Mouse (Mus musculus) cerebellum, postnatal 4 days (tissue): ENCODE results near the gene Txnip.

Experiments used
- DNase-seq, 2 experiments: peaks; one replicate each; pipeline ENCODE4 v3.0.0; 2022; ENCODE audit warnings: low spot score in 2 of 2, mixed read lengths in 1 of 2

Txnip gene

DNA sequence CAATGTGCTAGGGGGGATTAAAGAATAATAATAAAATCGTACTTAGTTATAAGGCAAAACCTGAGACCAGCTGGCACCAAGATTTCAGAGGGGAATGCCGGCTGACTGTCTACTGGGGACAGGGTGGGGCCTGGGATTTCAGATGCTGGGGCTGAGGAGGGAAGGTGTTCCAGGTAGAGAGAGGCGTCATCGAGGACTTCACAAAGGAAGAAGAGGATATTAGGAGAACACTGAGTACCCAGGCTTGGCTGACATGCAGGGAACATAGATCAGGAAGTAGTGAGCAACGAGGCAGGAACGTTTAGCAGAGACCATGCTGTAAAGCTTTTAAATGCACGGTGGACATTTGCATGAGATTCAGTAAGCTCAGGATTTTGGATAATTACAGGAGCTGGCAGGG, 5.9 kb upstream of the Txnip start:
- DNase-seq, result no peak

- DNase-seq, result no peak
These were observed 4.2 kb upstream of the Txnip start for GRCm38 (mm10) chr3:96553601-96554000.

- no peak for DNase-seq
These were observed 3.5 kb upstream of the Txnip start for GRCm38 (mm10) chr3:96554251-96554650.

- DNase-seq, result peak in 1 of 2 experiments; percentile 62
These were observed 2.6 kb upstream of the Txnip start for GRCm38 (mm10) chr3:96555041-96555596.

- DNase-seq, result no peak
These were observed 1.6 kb upstream of the Txnip start for GRCm38 (mm10) chr3:96555999-96556614.

- no peak for DNase-seq
These were observed 814 bp upstream of the Txnip start for GRCm38 (mm10) chr3:96556651-96557635.

GRCm38 (mm10) chr3:96558159-96558558, 402 bp downstream of the Txnip start:
- no peak for DNase-seq

DNA sequence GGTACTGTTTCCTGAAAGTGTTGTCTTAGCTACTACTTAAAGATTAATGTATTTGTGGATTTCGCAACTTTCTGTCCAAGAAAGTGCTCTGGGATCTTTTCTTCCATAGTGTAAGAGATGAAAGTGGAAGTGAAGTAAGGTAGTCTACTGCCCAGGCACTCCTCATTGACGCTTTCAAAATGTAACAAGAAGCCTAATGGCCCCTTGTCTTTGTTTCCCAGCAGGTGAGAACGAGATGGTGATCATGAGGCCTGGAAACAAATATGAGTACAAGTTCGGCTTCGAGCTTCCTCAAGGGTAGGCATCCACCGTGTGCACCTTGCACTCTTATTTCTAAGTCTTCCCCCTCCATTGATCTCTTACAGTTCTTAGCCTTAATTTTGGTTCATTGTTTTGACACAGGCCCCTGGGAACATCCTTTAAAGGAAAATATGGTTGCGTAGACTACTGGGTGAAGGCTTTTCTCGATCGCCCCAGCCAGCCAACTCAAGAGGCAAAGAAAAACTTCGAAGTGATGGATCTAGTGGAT, 975 bp downstream of the Txnip start:
- no peak for DNase-seq

DNA sequence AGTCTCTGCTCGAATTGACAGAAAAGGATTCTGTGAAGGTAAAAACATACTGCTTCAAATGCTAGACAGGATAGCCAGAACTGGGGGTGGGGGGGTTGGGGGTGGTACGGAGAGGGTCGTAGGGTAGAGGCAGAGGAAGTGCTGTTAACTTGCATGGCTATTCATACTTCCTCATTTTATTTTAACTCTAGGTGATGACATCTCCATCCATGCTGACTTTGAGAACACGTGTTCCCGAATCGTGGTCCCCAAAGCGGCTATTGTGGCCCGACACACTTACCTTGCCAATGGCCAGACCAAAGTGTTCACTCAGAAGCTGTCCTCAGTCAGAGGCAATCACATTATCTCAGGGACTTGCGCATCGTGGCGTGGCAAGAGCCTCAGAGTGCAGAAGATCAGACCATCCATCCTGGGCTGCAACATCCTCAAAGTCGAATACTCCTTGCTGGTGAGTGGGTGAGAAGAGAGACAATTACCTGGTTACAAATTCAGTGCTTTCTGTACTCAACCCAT, 1.7 kb downstream of the Txnip start:
- DNase-seq, result no peak

- DNase-seq, result no peak
These were observed 2.4 kb downstream of the Txnip start for GRCm38 (mm10) chr3:96559911-96560850.

GRCm38 (mm10) chr3:96560881-96561668, 3.3 kb downstream of the Txnip start:
- DNase-seq, result no peak

GRCm38 (mm10) chr3:96561946-96562681, 4.4 kb downstream of the Txnip start:
- no peak for DNase-seq

- no peak for DNase-seq
These were observed 5.5 kb downstream of the Txnip start for GRCm38 (mm10) chr3:96563267-96563666.

DNA sequence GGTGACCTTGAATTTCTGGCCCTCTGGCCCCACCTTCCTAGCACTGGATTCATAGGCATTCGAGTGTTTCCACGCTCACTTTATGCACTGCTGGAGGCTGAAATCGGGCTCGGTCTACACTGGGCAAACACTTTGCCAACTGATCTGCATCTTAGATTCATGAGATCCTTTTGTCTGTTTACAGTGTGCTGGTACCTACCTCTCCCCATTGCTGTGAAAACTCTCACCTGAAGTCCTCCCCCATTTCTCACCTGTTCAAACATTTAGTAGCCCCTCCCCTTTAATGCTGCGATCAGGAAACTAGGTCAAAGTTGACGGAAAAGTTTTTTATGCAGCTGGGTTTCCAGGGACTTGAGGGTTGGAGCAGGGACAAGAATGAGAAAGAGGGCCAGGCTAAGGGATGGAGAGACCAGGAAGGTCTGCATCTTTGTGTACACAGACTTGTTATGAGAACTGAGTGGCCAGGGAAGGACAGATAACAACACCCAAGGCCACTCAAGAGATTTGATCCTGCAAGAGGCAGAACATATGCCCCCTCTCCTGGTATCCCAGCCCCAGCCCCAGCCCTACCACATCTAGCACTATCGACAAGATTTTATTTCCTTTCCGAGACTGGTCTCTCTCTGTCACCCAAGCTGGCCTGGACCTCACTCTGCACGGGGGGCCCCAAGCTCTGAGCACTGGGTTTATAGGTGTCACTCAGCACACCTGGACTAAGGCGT, 6.3 kb downstream of the Txnip start:
- DNase-seq, result no peak

DNA sequence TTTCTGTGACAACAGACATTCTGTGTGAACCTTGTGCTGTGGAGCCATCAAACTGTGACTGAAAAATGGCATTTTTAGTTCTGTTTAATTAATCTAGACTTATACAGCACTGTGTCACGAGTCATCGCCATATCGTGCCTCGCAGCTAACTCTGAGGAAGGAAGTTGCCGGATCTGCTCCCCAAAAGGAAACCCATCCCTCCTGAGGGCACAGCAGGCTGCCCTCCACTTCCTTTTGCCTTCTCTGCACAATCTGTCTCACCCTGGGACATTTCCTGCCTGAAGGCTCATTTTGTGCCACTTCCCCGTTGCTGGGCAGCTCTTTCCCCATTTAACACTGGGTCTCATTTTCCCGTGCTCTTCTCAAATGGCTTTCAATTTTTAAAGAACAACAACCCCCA, 6.9 kb downstream of the Txnip start:
- no peak for DNase-seq

GRCm38 (mm10) chr3:96565105-96565504, 7.3 kb downstream of the Txnip start:
- no peak for DNase-seq

DNA sequence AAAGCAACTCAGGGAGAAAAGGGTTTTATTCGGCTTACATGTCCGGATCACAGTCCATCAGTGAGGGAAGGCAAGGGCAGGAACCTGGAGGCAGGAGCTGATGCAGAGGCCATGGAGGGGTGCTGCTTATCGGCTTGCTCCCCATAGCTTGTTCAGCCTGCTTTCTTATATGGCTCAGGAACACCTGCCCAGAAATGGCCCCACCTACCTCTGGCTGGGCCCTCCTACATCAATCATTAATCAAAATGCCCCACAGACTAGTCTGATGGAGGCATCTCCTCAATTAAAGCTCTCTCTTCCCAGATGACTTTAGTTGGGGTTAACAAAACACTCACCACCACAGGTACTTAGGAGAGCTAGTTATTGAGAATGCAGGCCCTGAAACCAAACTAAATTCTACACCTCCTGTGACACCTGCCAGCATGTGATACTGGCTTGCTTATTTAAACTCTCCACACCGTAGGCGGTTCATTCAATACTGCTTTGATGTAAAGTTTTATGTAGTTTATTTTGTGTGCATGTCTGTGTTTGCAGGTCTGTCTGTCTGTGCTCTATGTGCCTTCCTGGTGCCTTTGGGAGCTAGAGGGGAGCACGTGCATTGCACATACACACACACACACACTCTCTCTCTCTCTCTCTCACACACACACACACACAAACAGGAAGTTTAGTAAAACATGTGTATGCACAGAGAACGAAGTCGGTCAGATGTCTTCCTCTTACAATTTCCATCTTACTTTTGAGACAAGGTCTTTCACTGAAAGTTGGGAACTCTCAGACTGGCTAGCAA, 9.1 kb downstream of the Txnip start:
- DNase-seq, result no peak

DNA sequence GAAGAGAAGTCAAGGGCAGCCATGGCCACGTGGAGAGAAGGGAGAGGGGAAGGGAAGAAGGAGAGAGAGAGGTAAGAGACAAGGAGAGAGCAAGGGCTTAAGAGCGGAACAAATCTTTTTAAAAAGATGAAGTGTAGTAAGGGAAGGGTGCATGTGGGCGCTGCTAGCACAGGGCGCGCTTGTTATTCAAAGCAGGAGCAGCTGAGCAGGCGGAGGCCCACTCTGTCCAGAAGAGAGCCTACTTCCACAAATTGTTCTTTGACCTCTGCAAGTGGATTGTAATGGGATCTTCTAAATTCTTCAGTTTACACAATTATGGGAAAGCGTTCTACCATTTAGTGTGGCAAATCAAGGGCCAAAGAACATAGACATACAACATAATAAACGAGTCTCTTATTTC, 10.8 kb downstream of the Txnip start:
- DNase-seq, result no peak
